24 mouse cellular contexts compared by ENCODE assay signal in genomic region chr6:32049256-32049950, GRCm38 (mm10). TPM values are rescaled to one million over a fixed set of nuclear protein-coding genes. Genes with fewer than 3 reads are reported as not detected.
"Had no signal": no experiment of that assay in that cellular context is flagged by ENCODE, and none has a peak within 500 bp of the region (broad histone marks: within the 10 kb centered on the region; RNA-seq: fewer than 3 reads in every experiment).

No protein-coding gene starts in this region.

- H3K9ac ChIP-seq: limb, embryonic 13.5 days; liver, embryonic 14.5 days; midbrain, embryonic 13.5 days; neural tube, embryonic 15.5 days had no signal

- H3K4me2 ChIP-seq: limb, embryonic 13.5 days; midbrain, embryonic 13.5 days; neural tube, embryonic 15.5 days had no signal

- ATAC-seq: lung, postnatal 0 days; midbrain, embryonic 13.5 days had no signal

- H3K36me3 ChIP-seq: limb, embryonic 13.5 days; midbrain, embryonic 13.5 days; neural tube, embryonic 15.5 days had no signal

- H3K27ac ChIP-seq: limb, embryonic 13.5 days; liver, embryonic 14.5 days; midbrain, embryonic 13.5 days; neural tube, embryonic 15.5 days had no signal

- DNase-seq: kidney, adult 8-10 months; kidney, postnatal 25 days; left cerebral cortex, postnatal 4 days; lung, adult 2 months; lung, postnatal 36 days; right cerebral cortex, postnatal 4 days; spleen, adult 18-20 months; thymus, postnatal 36 days had no signal

- H3K27me3 ChIP-seq: limb, embryonic 13.5 days; midbrain, embryonic 13.5 days; neural tube, embryonic 15.5 days had no signal

- H3K4me3 ChIP-seq: limb, embryonic 13.5 days; midbrain, embryonic 13.5 days; myocyte; neural tube, embryonic 15.5 days had no signal

- H3K9me3 ChIP-seq: limb, embryonic 13.5 days; midbrain, embryonic 13.5 days; neural tube, embryonic 15.5 days had no signal

- H3K4me1 ChIP-seq: midbrain, embryonic 13.5 days had no signal

RNA-seq across cellular contexts. Expression of gene 1700012A03Rik, which starts 0.6 kb away (rescaled TPM):
- total RNA-seq: layer of hippocampus, adult 8-10 months; layer of hippocampus, postnatal 14 days; left cerebral cortex, adult 18-20 months; left cerebral cortex, postnatal 10 days; left cerebral cortex, postnatal 4 days; liver, adult 2 months; megakaryocyte progenitor cell, adult 5-6 weeks had no signal
- polyA plus RNA-seq: kidney, embryonic 16.5 days; limb, embryonic 13.5 days; liver, adult 2 months; liver, embryonic 14.5 days; lung, adult 2 months; lung, postnatal 0 days; midbrain, embryonic 13.5 days; myocyte; neural tube, embryonic 11.5 days; neural tube, embryonic 15.5 days; stomach, embryonic 14.5 days; thymus, postnatal 0 days had no signal
